Mouse (Mus musculus): ENCODE results near the gene Spem2.

DNA sequence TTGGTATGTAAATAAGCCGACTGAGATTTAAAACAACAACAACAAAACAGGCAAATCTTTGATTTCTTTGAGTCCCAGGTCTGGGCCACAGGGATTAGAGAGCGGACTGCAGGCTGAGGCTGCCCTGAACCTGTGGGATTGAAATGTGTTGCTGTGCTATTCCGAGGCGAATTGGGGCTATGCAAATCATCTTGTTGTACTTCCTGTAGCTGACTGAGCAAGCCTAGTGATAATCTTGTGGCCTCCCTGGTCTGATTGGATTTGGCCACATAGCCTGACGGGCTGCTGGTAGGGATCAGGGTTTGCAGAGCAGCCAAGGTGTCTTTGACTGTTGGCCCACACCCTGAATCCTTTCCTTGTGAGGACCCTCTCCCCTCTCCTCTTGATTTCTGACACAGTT is 43.3 kb downstream of the Spem2 start:
- TF ChIP-seq POLR2A (IDR thresholded peaks at IDR 0.05; ENCODE audit: borderline replicate concordance, extremely low read depth, low read depth, low read length) (no peak), CTCF (IDR thresholded peaks at IDR 0.05; ENCODE audit: insufficient read depth, low read length) (no peak)

Data from lung, adult 2 months (tissue).